Comparison of ENCODE assay signal across 31 mouse cellular contexts in the genomic region with DNA sequence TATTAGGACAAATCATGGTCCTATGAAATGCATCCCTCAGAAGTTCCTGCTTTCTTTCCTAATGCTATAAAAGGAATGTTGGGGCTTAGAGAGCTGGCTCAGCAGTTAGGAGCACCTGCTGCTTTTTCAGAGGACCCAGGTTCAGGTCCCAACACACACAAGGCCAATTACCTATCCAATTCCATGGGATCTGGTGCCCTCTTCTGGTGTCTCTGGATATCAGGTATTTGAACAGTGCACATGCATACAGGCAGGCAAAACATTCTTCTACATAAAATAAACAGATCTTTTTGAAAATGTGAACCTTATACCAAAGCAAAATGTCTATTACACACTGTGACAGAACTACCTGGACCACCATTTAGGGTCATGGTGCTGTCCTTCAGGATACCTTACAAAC.
DNase-seq lines count a peak whose midpoint lies in the region; ATAC-seq and TF ChIP-seq lines count a peak whose summit lies in the region.
"Had no signal": no experiment of that assay in that cellular context is flagged by ENCODE, and none has a peak within 500 bp of the region (broad histone marks: within the 10 kb centered on the region; RNA-seq: fewer than 3 reads in every experiment).

No protein-coding gene starts in this region.

- no peak overlapping the region for H3K27ac ChIP-seq in intestine, postnatal 0 days (ENCODE audit: low read depth, low read length)
- H3K27ac ChIP-seq in intestine, embryonic 16.5 days (ENCODE audit: low read length) = no peak overlapping the region
- no peak overlapping the region for H3K27ac ChIP-seq in lung, embryonic 14.5 days (ENCODE audit: low read depth)
- no peak overlapping the region for H3K27ac ChIP-seq in ES-Bruce4 (ENCODE audit: insufficient read depth, low read length)
- no peak overlapping the region for H3K27ac ChIP-seq in hindbrain, embryonic 11.5 days (ENCODE audit: low read depth, low read length)
- H3K27ac ChIP-seq: embryonic facial prominence, embryonic 10.5 days; hindbrain, embryonic 10.5 days; limb, embryonic 13.5 days; liver, embryonic 12.5 days; neural tube, embryonic 13.5 days had no signal

- no peak for ATAC-seq in intestine, postnatal 0 days
- ATAC-seq in intestine, embryonic 16.5 days = no peak
- ATAC-seq in lung, embryonic 14.5 days (ENCODE audit: insufficient read depth) = no peak
- ATAC-seq in hindbrain, embryonic 11.5 days (ENCODE audit: low FRiP score) = no peak
- ATAC-seq: forebrain, embryonic 16.5 days; liver, embryonic 12.5 days had no signal

- H3K9ac ChIP-seq in intestine, postnatal 0 days (ENCODE audit: low read depth, low read length) = no peak overlapping the region
- no peak overlapping the region for H3K9ac ChIP-seq in intestine, embryonic 16.5 days (ENCODE audit: low read depth, low read length)
- H3K9ac ChIP-seq in lung, embryonic 14.5 days = no peak overlapping the region
- no peak overlapping the region for H3K9ac ChIP-seq in ES-Bruce4 (ENCODE audit: low read depth, poor library complexity, severe bottlenecking)
- H3K9ac ChIP-seq in hindbrain, embryonic 11.5 days (ENCODE audit: low read depth, low read length) = no peak overlapping the region
- H3K9ac ChIP-seq: heart, embryonic 12.5 days; limb, embryonic 13.5 days; liver, embryonic 12.5 days; neural tube, embryonic 13.5 days had no signal

- no peaks in the 10 kb centered on the region for H3K4me1 ChIP-seq in intestine, postnatal 0 days (replicated peaks; ENCODE audit: control insufficient read depth, insufficient read depth, low read length)
- H3K4me1 ChIP-seq in intestine, embryonic 16.5 days (ENCODE audit: control insufficient read depth, insufficient read depth, low read length) = no peaks in the 10 kb centered on the region
- no peaks in the 10 kb centered on the region for H3K4me1 ChIP-seq in lung, embryonic 14.5 days (ENCODE audit: insufficient read depth)
- H3K4me1 ChIP-seq in ES-Bruce4 (ENCODE audit: control insufficient read depth, insufficient read depth, low read length) = no peaks in the 10 kb centered on the region
- no peaks in the 10 kb centered on the region for H3K4me1 ChIP-seq in hindbrain, embryonic 11.5 days (replicated peaks; ENCODE audit: control insufficient read depth, insufficient read depth, low read length)
- H3K4me1 ChIP-seq: embryonic facial prominence, embryonic 10.5 days; heart, embryonic 12.5 days; hindbrain, embryonic 10.5 days; limb, embryonic 13.5 days; liver, embryonic 12.5 days; neural tube, embryonic 13.5 days had no signal

- DNase-seq in lung, embryonic 14.5 days = no peak
- no peak for DNase-seq in lung, adult 18-20 months
- no peak for DNase-seq in brain, embryonic 14.5 days (ENCODE audit: low read depth)
- no peak for DNase-seq in layer of hippocampus, postnatal 14 days (ENCODE audit: low spot score in 2 of 2)
- no peak for DNase-seq in hindbrain, embryonic 11.5 days (ENCODE audit: low spot score)
- DNase-seq: adrenal gland, postnatal 10 days; B cell, adult 2 months; cerebellum, adult 8-10 months; gastrocnemius, postnatal 25 days; heart, adult 18-20 months; heart, postnatal 10 days; kidney, adult 18-20 months; lung, adult 2 months; lung, postnatal 4 days; midbrain, embryonic 14.5 days; retina, postnatal 1 day; right cerebral cortex, postnatal 25 days; spleen, adult 18-20 months; thymus, postnatal 25 days had no signal

- no peak overlapping the region for H3K4me2 ChIP-seq in intestine, postnatal 0 days (replicated peaks; ENCODE audit: low read depth)
- no peak overlapping the region for H3K4me2 ChIP-seq in intestine, embryonic 16.5 days (ENCODE audit: low read depth, low read length)
- no peak overlapping the region for H3K4me2 ChIP-seq in lung, embryonic 14.5 days
- no peak overlapping the region for H3K4me2 ChIP-seq in hindbrain, embryonic 11.5 days (replicated peaks; ENCODE audit: low read depth, low read length)
- H3K4me2 ChIP-seq: heart, embryonic 12.5 days; limb, embryonic 13.5 days; liver, embryonic 12.5 days; neural tube, embryonic 13.5 days had no signal

- no peaks in the 10 kb centered on the region for H3K36me3 ChIP-seq in intestine, postnatal 0 days (ENCODE audit: control insufficient read depth, insufficient read depth)
- H3K36me3 ChIP-seq in intestine, embryonic 16.5 days (ENCODE audit: control insufficient read depth, insufficient read depth, low read length) = no peaks in the 10 kb centered on the region
- H3K36me3 ChIP-seq in lung, embryonic 14.5 days (ENCODE audit: insufficient read depth) = no peaks in the 10 kb centered on the region
- no peaks in the 10 kb centered on the region for H3K36me3 ChIP-seq in ES-Bruce4 (ENCODE audit: control insufficient read depth, insufficient read depth, low read length, poor library complexity, severe bottlenecking)
- H3K36me3 ChIP-seq in hindbrain, embryonic 11.5 days (ENCODE audit: control insufficient read depth, insufficient read depth, low read length) = no peaks in the 10 kb centered on the region
- H3K36me3 ChIP-seq: embryonic facial prominence, embryonic 10.5 days; G1E; heart, embryonic 12.5 days; hindbrain, embryonic 10.5 days; limb, embryonic 13.5 days; liver, embryonic 12.5 days; neural tube, embryonic 13.5 days had no signal

- H3K4me3 ChIP-seq in intestine, postnatal 0 days (ENCODE audit: low read depth, low read length) = no peak overlapping the region
- H3K4me3 ChIP-seq in intestine, embryonic 16.5 days (ENCODE audit: low read length) = no peak overlapping the region
- no peak overlapping the region for H3K4me3 ChIP-seq in lung, embryonic 14.5 days (ENCODE audit: low read depth, low read length)
- no peak overlapping the region for H3K4me3 ChIP-seq in ES-Bruce4 (ENCODE audit: low read depth, low read length)
- H3K4me3 ChIP-seq in hindbrain, embryonic 11.5 days (ENCODE audit: low read depth, low read length) = no peak overlapping the region
- H3K4me3 ChIP-seq: embryonic facial prominence, embryonic 10.5 days; heart, embryonic 12.5 days; hindbrain, embryonic 10.5 days; limb, embryonic 13.5 days; liver, embryonic 12.5 days; myocyte; neural tube, embryonic 13.5 days had no signal

- no peak for TF ChIP-seq POLR2A in ES-Bruce4 (IDR thresholded peaks at IDR 0.05; ENCODE audit: insufficient read depth, low read length)
- TF ChIP-seq POLR2A in brain, embryonic 14.5 days (IDR thresholded peaks at IDR 0.05; ENCODE audit: borderline replicate concordance, extremely low read depth, insufficient read depth, insufficient read length, poor library complexity, severe bottlenecking) = no peak

- no peak for TF ChIP-seq EP300 in ES-Bruce4 (IDR thresholded peaks at IDR 0.05; ENCODE audit: insufficient read depth, low read depth, low read length)

- H3K27me3 ChIP-seq in intestine, postnatal 0 days (replicated peaks; ENCODE audit: control insufficient read depth, insufficient read depth, low read length) = no peaks in the 10 kb centered on the region
- H3K27me3 ChIP-seq in intestine, embryonic 16.5 days (replicated peaks; ENCODE audit: control insufficient read depth, insufficient read depth, low read length) = no peaks in the 10 kb centered on the region
- H3K27me3 ChIP-seq in lung, embryonic 14.5 days (ENCODE audit: insufficient read depth, low read length) = no peaks in the 10 kb centered on the region
- no peaks in the 10 kb centered on the region for H3K27me3 ChIP-seq in ES-Bruce4 (ENCODE audit: control insufficient read depth, insufficient read depth, low read length, poor library complexity, severe bottlenecking)
- no peaks in the 10 kb centered on the region for H3K27me3 ChIP-seq in hindbrain, embryonic 11.5 days (ENCODE audit: control insufficient read depth, insufficient read depth, low read length)
- H3K27me3 ChIP-seq: heart, embryonic 12.5 days; limb, embryonic 13.5 days; liver, embryonic 12.5 days; neural tube, embryonic 13.5 days had no signal

- H3K9me3 ChIP-seq in intestine, postnatal 0 days (ENCODE audit: control insufficient read depth) = no peaks in the 10 kb centered on the region
- no peaks in the 10 kb centered on the region for H3K9me3 ChIP-seq in intestine, embryonic 16.5 days (ENCODE audit: control insufficient read depth, low read length)
- H3K9me3 ChIP-seq in lung, embryonic 14.5 days (ENCODE audit: low read depth, low read length) = no peaks in the 10 kb centered on the region
- H3K9me3 ChIP-seq in ES-Bruce4 (replicated peaks; ENCODE audit: control insufficient read depth, insufficient read depth, low read length, poor library complexity, severe bottlenecking) = no peaks in the 10 kb centered on the region
- H3K9me3 ChIP-seq in hindbrain, embryonic 11.5 days (ENCODE audit: control insufficient read depth, low read length) = no peaks in the 10 kb centered on the region
- H3K9me3 ChIP-seq: embryonic facial prominence, embryonic 10.5 days; G1E; heart, embryonic 12.5 days; hindbrain, embryonic 10.5 days; limb, embryonic 13.5 days; liver, embryonic 12.5 days; neural tube, embryonic 13.5 days had no signal

- TF ChIP-seq CTCF in intestine, postnatal 0 days (IDR thresholded peaks at IDR 0.05; ENCODE audit: low read depth) = peak; percentile 39; the same call in 1 of the 2 replicates
- peak; percentile 39; the same call in 1 of the 2 replicates for TF ChIP-seq CTCF in lung, embryonic 14.5 days (IDR thresholded peaks at IDR 0.05; ENCODE audit: low read depth)
- TF ChIP-seq CTCF in ES-Bruce4 (IDR thresholded peaks at IDR 0.05; ENCODE audit: low read depth, low read length) = peak; percentile 13
- TF ChIP-seq CTCF in brain, embryonic 14.5 days (IDR thresholded peaks at IDR 0.05; ENCODE audit: borderline replicate concordance, extremely low read depth, insufficient read depth, insufficient read length) = peak; percentile 21; the same call in 1 of the 2 replicates
